Mouse (Mus musculus): ENCODE results near the gene Napa. TPM values are rescaled to one million over a fixed set of nuclear protein-coding genes. Genes with fewer than 3 reads are reported as not detected.

Gene Napa
- 158 and 168 TPM in 2 replicates for polyA plus RNA-seq (2014; fragmentation: Nextera tagmentation; extraction: Ambion mirVana)

GRCm38 (mm10) chr7:16098021-16099017 is at the start of gene Napa:
Gene Napa (plus strand): TSS chr7:16098458.
- WGBS (ENCODE audit: insufficient replicate concordance) = under 1% methylated on average over 63 of the region's 68 CpGs
- ATAC-seq (replicated peaks; ENCODE audit: insufficient number of reproducible peaks, low FRiP score, low TSS enrichment) = peak; percentile 99
- no peaks in the 10 kb centered on the region for H3K9me3 ChIP-seq (replicated peaks; ENCODE audit: control insufficient read depth, low read length)
- H3K27me3 ChIP-seq (ENCODE audit: control insufficient read depth, insufficient read depth, low read length) = no peaks in the 10 kb centered on the region
- H3K27ac ChIP-seq (ENCODE audit: low read depth, low read length) = peak within 1 kb of the TSS; percentile 87
- peak within 1 kb of the TSS; percentile 97 for H3K4me2 ChIP-seq
- peak within 1 kb of the TSS; percentile 93 for H3K4me3 ChIP-seq (ENCODE audit: low read depth, low read length)
- H3K4me1 ChIP-seq (ENCODE audit: control insufficient read depth, insufficient read depth, low read length) = peaks cover 15% of the 10 kb centered on the region
- H3K9ac ChIP-seq (ENCODE audit: low read depth, low read length) = peak within 1 kb of the TSS; percentile 97
- H3K36me3 ChIP-seq (ENCODE audit: control insufficient read depth, insufficient read depth, low read length) = peaks cover 4% of the 10 kb centered on the region; the same call in 1 of the 2 replicates

- no peaks in the 10 kb centered on the region for H3K27me3 ChIP-seq (ENCODE audit: control insufficient read depth, insufficient read depth, low read length)
- H3K4me2 ChIP-seq = peak overlapping the region; percentile 92
- WGBS (ENCODE audit: insufficient replicate concordance) = 8% methylated on average over 36 of the region's 36 CpGs
- peak overlapping the region; percentile 86 for H3K4me3 ChIP-seq (ENCODE audit: low read depth, low read length)
- H3K9ac ChIP-seq (ENCODE audit: low read depth, low read length) = peak overlapping the region; percentile 76
- no peaks in the 10 kb centered on the region for H3K36me3 ChIP-seq (ENCODE audit: control insufficient read depth, insufficient read depth, low read length)
- H3K27ac ChIP-seq (ENCODE audit: low read depth, low read length) = peak overlapping the region; percentile 91
- peaks cover 33% of the 10 kb centered on the region for H3K4me1 ChIP-seq (ENCODE audit: control insufficient read depth, insufficient read depth, low read length)
- no peaks in the 10 kb centered on the region for H3K9me3 ChIP-seq (replicated peaks; ENCODE audit: control insufficient read depth, low read length)
- no peak for ATAC-seq (replicated peaks; ENCODE audit: insufficient number of reproducible peaks, low FRiP score, low TSS enrichment)
Measured at GRCm38 (mm10) chr7:16048675-16049575, 49.3 kb upstream of the Napa start.

GRCm38 (mm10) chr7:16049576-16049915 is 48.7 kb upstream of the Napa start:
- Histone ChIP-seq H3K27ac (ENCODE audit: low read depth, low read length) (no peak overlapping the region), H3K36me3 (ENCODE audit: control insufficient read depth, insufficient read depth, low read length) (no peaks in the 10 kb centered on the region), H3K9me3 (replicated peaks; ENCODE audit: control insufficient read depth, low read length) (no peaks in the 10 kb centered on the region), H3K9ac (ENCODE audit: low read depth, low read length) (peak overlapping the region; percentile 76), H3K27me3 (ENCODE audit: control insufficient read depth, insufficient read depth, low read length) (no peaks in the 10 kb centered on the region), H3K4me1 (ENCODE audit: control insufficient read depth, insufficient read depth, low read length) (peaks cover 27% of the 10 kb centered on the region), H3K4me3 (ENCODE audit: low read depth, low read length) (peak overlapping the region; percentile 86), H3K4me2 (peak overlapping the region; percentile 92)
- no peak for ATAC-seq (replicated peaks; ENCODE audit: insufficient number of reproducible peaks, low FRiP score, low TSS enrichment)
- 75% methylated on average over 7 of the region's 7 CpGs for WGBS (ENCODE audit: insufficient replicate concordance)

GRCm38 (mm10) chr7:16050600-16050999 is 47.7 kb upstream of the Napa start:
- WGBS (ENCODE audit: insufficient replicate concordance) = 82% methylated on average over 3 of the region's 3 CpGs
- ATAC-seq (replicated peaks; ENCODE audit: insufficient number of reproducible peaks, low FRiP score, low TSS enrichment) = no peak
- Histone ChIP-seq H3K9me3 (replicated peaks; ENCODE audit: control insufficient read depth, low read length) (no peaks in the 10 kb centered on the region), H3K27me3 (ENCODE audit: control insufficient read depth, insufficient read depth, low read length) (no peaks in the 10 kb centered on the region), H3K4me3 (ENCODE audit: low read depth, low read length) (no peak overlapping the region), H3K27ac (ENCODE audit: low read depth, low read length) (no peak overlapping the region), H3K9ac (ENCODE audit: low read depth, low read length) (no peak overlapping the region), H3K4me2 (no peak overlapping the region), H3K4me1 (ENCODE audit: control insufficient read depth, insufficient read depth, low read length) (peaks cover 17% of the 10 kb centered on the region), H3K36me3 (ENCODE audit: control insufficient read depth, insufficient read depth, low read length) (no peaks in the 10 kb centered on the region)

- Histone ChIP-seq H3K4me2 (peak overlapping the region; percentile 79), H3K4me1 (ENCODE audit: control insufficient read depth, insufficient read depth, low read length) (peaks cover 9% of the 10 kb centered on the region; the same call in 1 of the 2 replicates), H3K9ac (ENCODE audit: low read depth, low read length) (peak overlapping the region; percentile 79), H3K4me3 (ENCODE audit: low read depth, low read length) (peak overlapping the region; percentile 60), H3K27ac (ENCODE audit: low read depth, low read length) (peak overlapping the region; percentile 79), H3K9me3 (replicated peaks; ENCODE audit: control insufficient read depth, low read length) (no peaks in the 10 kb centered on the region), H3K27me3 (ENCODE audit: control insufficient read depth, insufficient read depth, low read length) (no peaks in the 10 kb centered on the region), H3K36me3 (ENCODE audit: control insufficient read depth, insufficient read depth, low read length) (no peaks in the 10 kb centered on the region)
- WGBS (ENCODE audit: insufficient replicate concordance) = 6% methylated on average over 19 of the region's 19 CpGs
- ATAC-seq (replicated peaks; ENCODE audit: insufficient number of reproducible peaks, low FRiP score, low TSS enrichment) = peak; percentile 27; the same call in 1 of the 2 replicates
Measured at GRCm38 (mm10) chr7:16051883-16052595, 46.2 kb upstream of the Napa start.

GRCm38 (mm10) chr7:16052684-16053083 is 45.6 kb upstream of the Napa start:
- peak overlapping the region; percentile 79 for H3K27ac ChIP-seq (ENCODE audit: low read depth, low read length)

GRCm38 (mm10) chr7:16053105-16053504 is 45.2 kb upstream of the Napa start:
- Histone ChIP-seq H3K36me3 (ENCODE audit: control insufficient read depth, insufficient read depth, low read length) (no peaks in the 10 kb centered on the region), H3K9me3 (replicated peaks; ENCODE audit: control insufficient read depth, low read length) (no peaks in the 10 kb centered on the region), H3K27me3 (ENCODE audit: control insufficient read depth, insufficient read depth, low read length) (no peaks in the 10 kb centered on the region), H3K27ac (ENCODE audit: low read depth, low read length) (peak overlapping the region; percentile 31; the same call in 1 of the 2 replicates), H3K4me2 (peak overlapping the region; percentile 79), H3K9ac (ENCODE audit: low read depth, low read length) (no peak overlapping the region), H3K4me3 (ENCODE audit: low read depth, low read length) (peak overlapping the region; percentile 60), H3K4me1 (ENCODE audit: control insufficient read depth, insufficient read depth, low read length) (peaks cover 9% of the 10 kb centered on the region; the same call in 1 of the 2 replicates)
- ATAC-seq (replicated peaks; ENCODE audit: insufficient number of reproducible peaks, low FRiP score, low TSS enrichment) = no peak
- 15% methylated on average over 6 of the region's 6 CpGs for WGBS (ENCODE audit: insufficient replicate concordance)

More at GRCm38 (mm10) chr7:16052684-16053083, 45.6 kb upstream of the Napa start:
- ATAC-seq (replicated peaks; ENCODE audit: insufficient number of reproducible peaks, low FRiP score, low TSS enrichment) = peak; percentile 82
- H3K36me3 ChIP-seq (ENCODE audit: control insufficient read depth, insufficient read depth, low read length) = no peaks in the 10 kb centered on the region
- H3K9ac ChIP-seq (ENCODE audit: low read depth, low read length) = peak overlapping the region; percentile 79
- peaks cover 9% of the 10 kb centered on the region; the same call in 1 of the 2 replicates for H3K4me1 ChIP-seq (ENCODE audit: control insufficient read depth, insufficient read depth, low read length)
- under 1% methylated on average over 24 of the region's 24 CpGs for WGBS (ENCODE audit: insufficient replicate concordance)
- no peaks in the 10 kb centered on the region for H3K9me3 ChIP-seq (replicated peaks; ENCODE audit: control insufficient read depth, low read length)
- H3K4me2 ChIP-seq = peak overlapping the region; percentile 79
- peak overlapping the region; percentile 60 for H3K4me3 ChIP-seq (ENCODE audit: low read depth, low read length)
- no peaks in the 10 kb centered on the region for H3K27me3 ChIP-seq (ENCODE audit: control insufficient read depth, insufficient read depth, low read length)

All from heart, embryonic 11.5 days (tissue).